Comparison of ENCODE assay signal across 7 mouse cellular contexts in the genomic region with DNA sequence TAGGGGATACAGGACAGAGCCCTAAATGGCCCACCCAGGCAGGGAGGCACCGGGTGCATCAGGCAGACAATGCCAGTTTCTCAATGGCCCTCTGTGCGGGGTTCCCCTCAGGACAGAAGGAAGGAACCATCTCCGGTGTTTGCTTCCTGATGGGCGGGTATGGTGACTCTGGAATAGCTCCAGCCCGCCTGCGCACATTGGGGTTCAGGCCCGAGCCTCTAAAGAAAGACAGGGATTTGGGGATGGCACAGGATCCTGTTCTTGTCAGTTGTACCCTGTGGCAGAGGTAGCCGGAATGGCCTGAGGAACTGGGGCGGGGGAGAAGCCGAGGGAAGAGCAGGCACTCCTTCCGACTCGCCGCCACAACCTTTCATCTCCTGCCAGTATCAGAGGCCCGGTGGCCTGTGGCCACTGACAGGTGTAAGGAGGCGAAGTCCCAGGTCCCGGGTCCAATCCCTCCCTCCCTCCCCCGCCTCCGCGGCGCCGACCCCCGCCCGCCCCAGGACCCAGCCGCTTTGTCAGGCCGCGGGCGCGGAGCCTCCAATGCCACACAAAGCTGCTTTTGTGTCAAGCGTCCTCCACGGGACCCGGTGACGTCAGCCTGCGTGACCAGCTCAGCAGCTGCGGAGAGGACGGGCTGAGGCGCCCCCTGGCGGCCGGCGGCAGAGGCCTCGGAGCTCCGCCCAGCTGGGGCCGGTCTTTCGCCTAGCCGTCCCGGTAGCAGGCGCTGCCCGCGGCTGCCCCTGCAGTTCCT. TPM values are rescaled to one million over a fixed set of nuclear protein-coding genes. Genes with fewer than 3 reads are reported as not detected.
DNase-seq lines count a peak whose midpoint lies in the region; ATAC-seq and TF ChIP-seq lines count a peak whose summit lies in the region.

No protein-coding gene starts in this region.

- H3K9ac ChIP-seq in embryonic facial prominence, embryonic 12.5 days = peak overlapping the region; percentile 73
- H3K9ac ChIP-seq in limb, embryonic 13.5 days = peak overlapping the region; percentile 66
- peak overlapping the region; percentile 88 for H3K9ac ChIP-seq in midbrain, embryonic 16.5 days (ENCODE audit: low read depth, low read length)

- peaks cover 30% of the 10 kb centered on the region for H3K4me1 ChIP-seq in embryonic facial prominence, embryonic 12.5 days
- H3K4me1 ChIP-seq in kidney, adult 2 months (ENCODE audit: control insufficient read depth, insufficient read depth, low read length) = peaks cover 24% of the 10 kb centered on the region
- peaks cover 53% of the 10 kb centered on the region for H3K4me1 ChIP-seq in limb, embryonic 13.5 days
- H3K4me1 ChIP-seq in midbrain, embryonic 16.5 days (ENCODE audit: control insufficient read depth, insufficient read depth, low read length) = peaks cover 17% of the 10 kb centered on the region

- TF ChIP-seq CTCF in kidney, adult 2 months (conservative IDR thresholded peaks at IDR 0.05; ENCODE audit: insufficient read depth, insufficient read length, low read depth, low read length) = peak; percentile 85

- peaks cover 34% of the 10 kb centered on the region for H3K36me3 ChIP-seq in embryonic facial prominence, embryonic 12.5 days
- H3K36me3 ChIP-seq in kidney, adult 2 months (ENCODE audit: control insufficient read depth, insufficient read depth, low read length) = peaks cover 2% of the 10 kb centered on the region
- H3K36me3 ChIP-seq in limb, embryonic 13.5 days = peaks cover 36% of the 10 kb centered on the region
- H3K36me3 ChIP-seq in midbrain, embryonic 16.5 days (ENCODE audit: control insufficient read depth, insufficient read depth, low read length) = peaks cover 21% of the 10 kb centered on the region

- no peaks in the 10 kb centered on the region for H3K27me3 ChIP-seq in embryonic facial prominence, embryonic 12.5 days
- H3K27me3 ChIP-seq in kidney, adult 2 months (replicated peaks; ENCODE audit: control insufficient read depth, insufficient read depth, low read length) = no peaks in the 10 kb centered on the region
- no peaks in the 10 kb centered on the region for H3K27me3 ChIP-seq in limb, embryonic 13.5 days
- H3K27me3 ChIP-seq in midbrain, embryonic 16.5 days (ENCODE audit: control insufficient read depth, insufficient read depth, low read depth, low read length) = no peaks in the 10 kb centered on the region

- ATAC-seq in embryonic facial prominence, embryonic 12.5 days (ENCODE audit: insufficient number of reproducible peaks, insufficient read depth, low FRiP score, low TSS enrichment) = peak; percentile 89
- peak; percentile 90 for ATAC-seq in limb, embryonic 13.5 days (ENCODE audit: low FRiP score, low read depth)
- peak; percentile 92 for ATAC-seq in midbrain, embryonic 16.5 days

- H3K4me3 ChIP-seq in embryonic facial prominence, embryonic 12.5 days = peak overlapping the region; percentile 35
- peak overlapping the region; percentile 27 for H3K4me3 ChIP-seq in kidney, adult 2 months (ENCODE audit: insufficient read depth, low read depth, low read length)
- H3K4me3 ChIP-seq in limb, embryonic 13.5 days = peak overlapping the region; percentile 40
- H3K4me3 ChIP-seq in midbrain, embryonic 16.5 days (ENCODE audit: low read depth, low read length) = peak overlapping the region; percentile 35

- no peaks in the 10 kb centered on the region for H3K9me3 ChIP-seq in embryonic facial prominence, embryonic 12.5 days
- H3K9me3 ChIP-seq in limb, embryonic 13.5 days = no peaks in the 10 kb centered on the region
- H3K9me3 ChIP-seq in midbrain, embryonic 16.5 days (replicated peaks; ENCODE audit: control insufficient read depth, low read length, poor library complexity, severe bottlenecking) = no peaks in the 10 kb centered on the region

- 4% methylated on average over 36 of the region's 48 CpGs for WGBS in embryonic facial prominence, embryonic 12.5 days
- WGBS in kidney, adult 2 months = 6% methylated on average over 38 of the region's 48 CpGs
- WGBS in limb, embryonic 13.5 days = 7% methylated on average over 45 of the region's 48 CpGs
- 2% methylated on average over 41 of the region's 48 CpGs for WGBS in midbrain, embryonic 16.5 days

- DNase-seq in adrenal gland, postnatal 25 days = peak; percentile 100
- peak; percentile 99 for DNase-seq in heart, adult 18-20 months
- DNase-seq in kidney, adult 2 months = peak; percentile 99
- DNase-seq in spleen, postnatal 10 days (ENCODE audit: low spot score in 2 of 2) = peak; percentile 98 to 99

- TF ChIP-seq POLR2A in kidney, adult 2 months (IDR thresholded peaks at IDR 0.05; ENCODE audit: low read depth, low read length) = peak; percentile 69

- H3K4me2 ChIP-seq in embryonic facial prominence, embryonic 12.5 days (replicated peaks) = peak overlapping the region; percentile 70
- H3K4me2 ChIP-seq in limb, embryonic 13.5 days (replicated peaks) = peak overlapping the region; percentile 70
- H3K4me2 ChIP-seq in midbrain, embryonic 16.5 days (ENCODE audit: low read length) = peak overlapping the region; percentile 73

- peak overlapping the region; percentile 95 for H3K27ac ChIP-seq in embryonic facial prominence, embryonic 12.5 days
- H3K27ac ChIP-seq in kidney, adult 2 months (ENCODE audit: insufficient read depth, low read depth, low read length) = peak overlapping the region; percentile 86
- H3K27ac ChIP-seq in limb, embryonic 13.5 days = peak overlapping the region; percentile 93
- H3K27ac ChIP-seq in midbrain, embryonic 16.5 days (ENCODE audit: low read length) = peak overlapping the region; percentile 99

RNA-seq across cellular contexts. Expression of gene Sema3b, which starts 3.3 kb away (rescaled TPM):
- total RNA-seq in adrenal gland, postnatal 25 days (2021) = 5.1 and 8.4 TPM in 2 replicates
- 3.8 and 6.9 TPM in 2 replicates for polyA plus RNA-seq in embryonic facial prominence, embryonic 12.5 days (2016; fragmentation: Nextera tagmentation; extraction: Ambion mirVana)
- total RNA-seq in heart, adult 18-20 months (2021) = 10 to 100 TPM; 20.4 to 22.9 TPM
- polyA plus RNA-seq in kidney, adult 2 months (2012; rRNA removed) = 63.3 and 78.8 TPM in 2 replicates
- polyA plus RNA-seq in limb, embryonic 13.5 days (2015; fragmentation: Nextera tagmentation; extraction: Ambion mirVana) = 8.0 and 8.6 TPM in 2 replicates
- 3.7 and 3.9 TPM in 2 replicates for polyA plus RNA-seq in midbrain, embryonic 16.5 days (2015; fragmentation: Nextera tagmentation; extraction: Ambion mirVana)

RNA-seq across cellular contexts. Expression of gene Gnai2, which starts 22.8 kb away (rescaled TPM):
- 202 and 238 TPM in 2 replicates for total RNA-seq in adrenal gland, postnatal 25 days (2021)
- 439 and 443 TPM in 2 replicates for polyA plus RNA-seq in embryonic facial prominence, embryonic 12.5 days (2016; fragmentation: Nextera tagmentation; extraction: Ambion mirVana)
- total RNA-seq in heart, adult 18-20 months (2021) = 100 to 1,000 TPM; 241 to 253 TPM
- 356 and 366 TPM in 2 replicates for polyA plus RNA-seq in kidney, adult 2 months (2012; rRNA removed)
- 383 and 392 TPM in 2 replicates for polyA plus RNA-seq in limb, embryonic 13.5 days (2015; fragmentation: Nextera tagmentation; extraction: Ambion mirVana)
- 278 and 281 TPM in 2 replicates for polyA plus RNA-seq in midbrain, embryonic 16.5 days (2015; fragmentation: Nextera tagmentation; extraction: Ambion mirVana)

RNA-seq across cellular contexts. Expression of gene Ifrd2, which starts 24.9 kb away (rescaled TPM):
- 47.0 and 54.5 TPM in 2 replicates for total RNA-seq in adrenal gland, postnatal 25 days (2021)
- polyA plus RNA-seq in embryonic facial prominence, embryonic 12.5 days (2016; fragmentation: Nextera tagmentation; extraction: Ambion mirVana) = 35.8 and 36.9 TPM in 2 replicates
- 10 to 100 TPM; 48.5 to 48.8 TPM for total RNA-seq in heart, adult 18-20 months (2021)
- polyA plus RNA-seq in kidney, adult 2 months (2012; rRNA removed) = 50.5 and 57.8 TPM in 2 replicates
- 44.3 and 49.5 TPM in 2 replicates for polyA plus RNA-seq in limb, embryonic 13.5 days (2015; fragmentation: Nextera tagmentation; extraction: Ambion mirVana)
- polyA plus RNA-seq in midbrain, embryonic 16.5 days (2015; fragmentation: Nextera tagmentation; extraction: Ambion mirVana) = 14.6 and 15.4 TPM in 2 replicates

RNA-seq across cellular contexts. Expression of gene Hyal3, which starts 31.8 kb away (rescaled TPM):
- total RNA-seq in adrenal gland, postnatal 25 days (2021) = 2.0 and 2.8 TPM in 2 replicates
- polyA plus RNA-seq in embryonic facial prominence, embryonic 12.5 days (2016; fragmentation: Nextera tagmentation; extraction: Ambion mirVana) = 1.4 and 1.5 TPM in 2 replicates
- total RNA-seq in heart, adult 18-20 months (2021) = under 1 TPM; 0.28 to 0.37 TPM
- polyA plus RNA-seq in kidney, adult 2 months (2012; rRNA removed) = 1.6 and 2.1 TPM in 2 replicates
- 1.5 and 1.7 TPM in 2 replicates for polyA plus RNA-seq in limb, embryonic 13.5 days (2015; fragmentation: Nextera tagmentation; extraction: Ambion mirVana)
- 2.0 and 2.4 TPM in 2 replicates for polyA plus RNA-seq in midbrain, embryonic 16.5 days (2015; fragmentation: Nextera tagmentation; extraction: Ambion mirVana)

RNA-seq across cellular contexts. Expression of gene Naa80, which starts 33.7 kb away (rescaled TPM):
- 21.2 and 21.4 TPM in 2 replicates for total RNA-seq in adrenal gland, postnatal 25 days (2021)
- polyA plus RNA-seq in embryonic facial prominence, embryonic 12.5 days (2016; fragmentation: Nextera tagmentation; extraction: Ambion mirVana) = 15.0 and 15.4 TPM in 2 replicates
- total RNA-seq in heart, adult 18-20 months (2021) = 10 to 100 TPM; 16.1 to 20.1 TPM
- 43.0 and 62.8 TPM in 2 replicates for polyA plus RNA-seq in kidney, adult 2 months (2012; rRNA removed)
- polyA plus RNA-seq in limb, embryonic 13.5 days (2015; fragmentation: Nextera tagmentation; extraction: Ambion mirVana) = 18.4 and 19.6 TPM in 2 replicates
- polyA plus RNA-seq in midbrain, embryonic 16.5 days (2015; fragmentation: Nextera tagmentation; extraction: Ambion mirVana) = 14.9 and 18.6 TPM in 2 replicates

Comparison
In these comparisons a context has a peak if more than half of its experiments do, and no peak if none do; other contexts are left out.
1. Peak in every context shown above with its lines: DNase-seq, ATAC-seq, H3K4me3 ChIP-seq and H3K27ac ChIP-seq.